Mouse (Mus musculus) limb, embryonic 14.5 days (tissue): Measurements from ENCODE around the gene Shprh. TPM values are rescaled to one million over a fixed set of nuclear protein-coding genes. Genes with fewer than 3 reads are reported as not detected.
"Not testable (repeated sequence)": the region's sequence is repeated elsewhere in the genome, so short reads cannot be mapped to it uniquely, and the experiment has no call there.

Source experiments
- ATAC-seq: fragments of 200-750 bp; cut with Nextera tagmentation; 2 replicates; pipeline ENCODE4 v1.8.0; 2017; ENCODE audit warnings: low read depth, moderate number of reproducible peaks, moderate TSS enrichment; ENCODE audit not compliant: low FRiP score
- DNase-seq: peaks from one replicate; pipeline ENCODE4 v3.0.0-alpha.2; 2015; ENCODE audit warnings: low spot score
- H3K27ac ChIP-seq: fragments of 300-500 bp; sonication (generic); replicated peaks from 2 replicates; pipeline ENCODE4 v1.5.1; 2014; ENCODE audit warnings: low read depth, mild to moderate bottlenecking, low read length, moderate library complexity, mixed read lengths
- H3K27me3 ChIP-seq: fragments of 300-500 bp; sonication (generic); 2 replicates; pipeline ENCODE4 v1.6.1; 2014; ENCODE audit warnings: low read length, mixed read lengths; ENCODE audit not compliant: control insufficient read depth, insufficient read depth
- H3K36me3 ChIP-seq: fragments of 300-500 bp; sonication (generic); 2 replicates; pipeline ENCODE4 v1.6.1; 2014; ENCODE audit warnings: mild to moderate bottlenecking, low read length, moderate library complexity, mixed read lengths; ENCODE audit not compliant: control insufficient read depth, insufficient read depth
- H3K4me1 ChIP-seq: fragments of 300-500 bp; sonication (generic); 2 replicates; pipeline ENCODE4 v1.6.1; 2014; ENCODE audit warnings: antibody characterized with exemption, low read length, mixed read lengths; ENCODE audit not compliant: control insufficient read depth, insufficient read depth
- H3K4me2 ChIP-seq: fragments of 300-500 bp; sonication (generic); replicated peaks from 2 replicates; pipeline ENCODE4 v1.6.1; 2014; ENCODE audit warnings: low read depth, mild to moderate bottlenecking, low read length, moderate library complexity; ENCODE audit not compliant: severe bottlenecking
- H3K4me3 ChIP-seq: fragments of 300-500 bp; sonication (generic); replicated peaks from 2 replicates; pipeline ENCODE4 v1.5.1; 2014; ENCODE audit warnings: low read length
- H3K9ac ChIP-seq: fragments of 300-500 bp; sonication (generic); 2 replicates; pipeline ENCODE4 v1.6.1; 2014; ENCODE audit warnings: mild to moderate bottlenecking, low read depth, low read length, moderate library complexity; ENCODE audit not compliant: severe bottlenecking
- H3K9me3 ChIP-seq: fragments of 300-500 bp; sonication (generic); 2 replicates; pipeline ENCODE4 v1.6.1; 2016; ENCODE audit warnings: low read length; ENCODE audit not compliant: control insufficient read depth
- POLR2A ChIP-seq: fragments of 200-500 bp; IDR thresholded peaks from 2 replicates; pipeline ENCODE4 v1.8.0; 2012; ENCODE audit warnings: inconsistent platforms, mild to moderate bottlenecking, moderate library complexity, borderline replicate concordance; ENCODE audit not compliant: insufficient read depth, insufficient read length; ENCODE audit errors: extremely low read depth
- WGBS: fragments of 180-500 bp; shearing (Covaris S2); extraction: QIAGEN DNeasy Blood & Tissue Kit; methylation state at CpG from one replicate; pipeline ENCODE4 v1.1.7; 2014; 5-methylcytosine and 5-hydroxymethylcytosine counted together
- polyA plus RNA-seq, 2 experiments: library from polyadenylated mRNA; depleted of rRNA in 1 of 2; stranded (reverse) in 1 of 2; unstranded in 1 of 2; fragments of >200 nt; fragmentation: Nextera tagmentation in 1 of 2; extraction: Ambion mirVana in 1 of 2; gene quantifications; 2 replicates each; pipeline versions ENCODE4 v1.2.1 to v1.2.3; 2012 to 2014

The Shprh gene
- polyA plus RNA-seq, 2 experiments, result 12.2 to 19.3 TPM

DNA sequence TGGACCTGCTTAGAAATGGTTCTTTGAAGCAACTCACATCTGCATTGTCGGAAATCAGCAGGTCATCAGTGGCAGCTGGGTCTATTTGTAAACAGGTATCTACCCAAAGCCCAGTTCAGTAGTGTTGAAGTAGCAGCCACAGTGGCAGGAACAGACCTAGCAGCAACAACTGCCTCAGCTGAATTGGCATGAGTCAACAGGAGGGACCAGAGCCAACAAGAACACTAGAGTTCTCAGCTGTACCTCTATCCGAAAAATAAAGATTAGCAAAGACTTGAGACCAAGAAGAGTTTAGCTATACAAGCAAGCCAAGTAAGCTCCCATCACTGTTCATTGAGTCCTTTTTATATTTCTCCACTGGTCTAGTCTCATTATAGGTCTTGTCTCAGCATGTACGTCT, 99.0 kb downstream of the Shprh start:
- ATAC-seq, result no peak
- no peak overlapping the region for H3K9ac ChIP-seq
- H3K4me3 ChIP-seq, result no peak overlapping the region
- no peak overlapping the region for H3K4me2 ChIP-seq
- DNase-seq, result no peak
- H3K27me3 ChIP-seq, result no peaks in the 10 kb centered on the region
- WGBS, result 89% methylated on average over 3 of the region's 3 CpGs
- no peak for TF ChIP-seq POLR2A
- 0 out of 2 replicates have a peak, but pooled peaks cover 8% of the 10 kb centered on the region for H3K4me1 ChIP-seq
- no peaks in the 10 kb centered on the region for H3K9me3 ChIP-seq
- no peaks in the 10 kb centered on the region for H3K36me3 ChIP-seq
- no peak overlapping the region for H3K27ac ChIP-seq

DNA sequence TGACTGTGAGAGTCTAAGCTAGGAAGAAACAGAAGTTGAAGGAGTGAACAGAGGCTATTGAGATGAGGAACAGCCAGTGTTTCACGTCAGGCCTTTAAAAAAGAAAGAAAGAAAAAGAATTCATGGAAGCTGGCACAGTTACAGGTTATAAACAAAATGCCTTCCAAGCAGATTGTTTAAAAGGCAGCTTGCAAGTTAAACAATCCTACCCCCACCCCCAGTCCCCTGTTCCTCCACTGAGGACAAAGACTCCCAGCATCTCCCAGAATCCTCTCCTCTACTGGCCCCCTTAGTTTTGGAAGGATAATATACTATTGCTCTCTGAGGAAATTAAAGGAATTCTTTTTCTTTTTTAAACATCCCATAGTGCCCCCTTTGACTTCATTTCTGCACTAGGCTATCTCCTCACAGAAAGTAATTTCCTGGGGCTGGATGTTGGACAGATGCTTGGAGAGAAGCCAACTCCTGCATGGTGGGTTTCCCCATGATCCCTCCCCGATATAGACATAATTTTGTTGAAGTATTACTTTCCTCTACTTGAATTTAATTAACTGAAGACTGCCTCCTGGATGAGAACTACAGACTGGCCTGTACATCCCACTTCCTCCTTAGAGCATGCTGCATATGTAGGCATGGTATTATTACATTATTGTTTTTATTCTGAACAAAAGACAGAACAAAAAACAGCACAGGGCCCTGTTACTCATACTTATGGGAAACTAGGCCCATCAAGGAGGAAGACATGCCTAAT, 101.2 kb downstream of the Shprh start:
- ATAC-seq (peak; percentile 89), DNase-seq (peak; percentile 63)
- no peaks in the 10 kb centered on the region for H3K27me3 ChIP-seq
- H3K9ac ChIP-seq, result no peak overlapping the region
- H3K9me3 ChIP-seq, result no peaks in the 10 kb centered on the region
- no peak overlapping the region for H3K4me2 ChIP-seq
- H3K4me1 ChIP-seq, result 0 out of 2 replicates have a peak, but pooled peaks cover 8% of the 10 kb centered on the region
- H3K4me3 ChIP-seq, result no peak overlapping the region
- 30% methylated on average over 2 of the region's 2 CpGs for WGBS
- TF ChIP-seq POLR2A, result no peak
- no peaks in the 10 kb centered on the region for H3K36me3 ChIP-seq
- H3K27ac ChIP-seq, result no peak overlapping the region

DNA sequence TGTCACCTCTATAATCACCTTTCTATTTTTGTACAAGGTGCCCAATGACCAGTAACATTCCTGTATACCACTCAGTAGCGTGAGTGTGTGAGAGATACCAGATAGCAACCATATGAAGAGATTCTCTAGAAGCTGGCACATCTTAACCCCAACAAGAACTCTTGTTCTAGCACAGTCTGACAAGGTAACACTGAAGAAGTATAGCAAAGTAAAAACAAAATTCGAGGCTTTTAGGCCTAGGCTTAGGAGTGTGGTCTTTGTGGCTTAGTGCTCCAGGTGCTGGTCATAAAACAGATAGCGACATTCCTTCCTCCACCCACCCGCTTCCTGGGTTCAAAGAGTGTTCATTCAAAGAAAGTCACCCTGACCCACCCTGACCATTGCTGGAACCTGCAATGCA, 104.4 kb downstream of the Shprh start:
- H3K27me3 ChIP-seq, H3K4me2 ChIP-seq, H3K4me1 ChIP-seq, H3K36me3 ChIP-seq, ATAC-seq, H3K27ac ChIP-seq, H3K9me3 ChIP-seq, H3K4me3 ChIP-seq, DNase-seq, H3K9ac ChIP-seq: not testable (repeated sequence)
- 76% methylated on average over 3 of the region's 4 CpGs for WGBS

DNA sequence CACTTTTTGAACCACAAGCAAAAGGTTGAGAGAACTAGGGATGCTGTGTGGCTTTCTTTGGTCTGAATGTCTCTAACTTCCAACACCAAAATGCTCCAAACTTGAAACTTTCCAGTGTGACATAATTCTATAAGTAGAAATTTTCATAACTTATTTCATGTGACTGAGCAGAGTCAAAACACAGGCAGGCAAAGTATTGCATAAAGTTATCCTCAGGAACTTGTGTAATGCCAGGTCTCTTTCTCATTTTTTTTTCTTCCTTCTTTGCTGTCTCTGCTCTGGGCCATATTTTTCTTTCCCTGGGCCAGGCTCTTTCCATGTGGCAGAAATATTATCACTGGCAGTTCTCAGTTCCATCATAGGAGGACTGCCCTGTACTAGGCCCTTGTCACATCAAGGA, 110.9 kb downstream of the Shprh start:
- no peak overlapping the region for H3K27ac ChIP-seq
- H3K9me3 ChIP-seq, result no peaks in the 10 kb centered on the region
- no peaks in the 10 kb centered on the region for H3K4me1 ChIP-seq
- ATAC-seq (no peak), DNase-seq (no peak)
- no peak for TF ChIP-seq POLR2A
- no peaks in the 10 kb centered on the region for H3K36me3 ChIP-seq
- no peaks in the 10 kb centered on the region for H3K27me3 ChIP-seq
- H3K4me2 ChIP-seq, result no peak overlapping the region
- H3K4me3 ChIP-seq, result no peak overlapping the region
- no peak overlapping the region for H3K9ac ChIP-seq

DNA sequence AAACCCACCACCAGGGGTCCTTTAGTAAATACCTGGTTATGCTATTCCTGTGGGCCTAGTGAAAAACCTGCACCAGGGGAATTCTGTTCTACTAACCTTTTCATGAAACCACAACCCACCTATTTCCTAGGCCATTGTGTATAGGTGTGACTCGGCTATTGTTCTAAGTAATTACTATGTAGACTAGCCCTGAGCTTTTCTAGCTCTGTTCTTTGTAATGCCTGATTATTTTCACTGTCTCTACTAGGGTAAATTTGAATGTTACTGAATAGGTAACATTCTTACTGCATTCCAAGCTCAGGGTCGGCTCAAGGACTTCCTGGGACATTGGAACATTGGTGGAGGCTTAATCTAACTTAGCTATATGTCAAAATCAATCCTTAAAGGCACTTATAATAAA, 113.1 kb downstream of the Shprh start:
- H3K4me3 ChIP-seq, H3K4me2 ChIP-seq, H3K27me3 ChIP-seq, H3K9ac ChIP-seq, H3K27ac ChIP-seq, ATAC-seq, H3K9me3 ChIP-seq, DNase-seq, H3K36me3 ChIP-seq, H3K4me1 ChIP-seq: not testable (repeated sequence)
- 81% methylated on average over 2 of the region's 2 CpGs for WGBS

DNA sequence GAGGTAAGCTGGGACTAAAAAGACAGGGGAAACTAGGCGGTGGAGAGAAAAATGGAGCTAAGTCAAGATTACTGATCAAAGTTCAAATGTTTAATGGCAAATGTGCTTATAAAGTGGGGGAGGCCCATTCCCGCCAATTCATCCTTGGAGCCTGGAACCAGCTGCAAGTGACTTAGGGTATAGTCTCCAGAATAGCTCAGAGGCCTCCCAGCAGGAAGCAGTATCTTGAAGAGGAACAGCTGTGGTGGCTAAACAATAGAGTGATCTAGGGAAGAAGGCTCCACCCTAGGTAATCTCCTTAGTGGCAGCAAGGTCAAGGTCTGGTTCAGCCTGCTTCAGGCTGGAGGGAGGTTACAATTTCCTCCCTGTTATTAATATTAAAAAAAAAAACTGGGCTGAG, 114.6 kb downstream of the Shprh start:
- H3K4me3 ChIP-seq, H3K4me1 ChIP-seq, H3K4me2 ChIP-seq, DNase-seq, H3K9ac ChIP-seq, H3K9me3 ChIP-seq, H3K36me3 ChIP-seq, H3K27me3 ChIP-seq, ATAC-seq, H3K27ac ChIP-seq: not testable (repeated sequence)
- WGBS, result 88% methylated on average over 2 of the region's 2 CpGs

Other genes with a start within 250 kb of the Shprh start
- 0.08 TPM in 2 replicates for gene Grm1, start 67.1 kb upstream of the Shprh start, polyA plus RNA-seq (2012; rRNA removed)
- gene Grm1, start 67.1 kb upstream of the Shprh start, polyA plus RNA-seq (2014; fragmentation: Nextera tagmentation; extraction: Ambion mirVana), result 0.11 and 0.19 TPM in 2 replicates
- gene Fbxo30, start 131.9 kb downstream of the Shprh start, polyA plus RNA-seq (2012; rRNA removed), result 9.9 and 11.2 TPM in 2 replicates
- gene Fbxo30, start 131.9 kb downstream of the Shprh start, polyA plus RNA-seq (2014; fragmentation: Nextera tagmentation; extraction: Ambion mirVana), result 23.7 and 25.9 TPM in 2 replicates
- gene Epm2a, start 194.0 kb downstream of the Shprh start, polyA plus RNA-seq (2012; rRNA removed), result 2.0 and 2.3 TPM in 2 replicates
- gene Epm2a, start 194.0 kb downstream of the Shprh start, polyA plus RNA-seq (2014; fragmentation: Nextera tagmentation; extraction: Ambion mirVana), result 0.46 and 0.54 TPM in 2 replicates